Mouse (Mus musculus): Measurements from ENCODE around the gene Gm2115.

DNA sequence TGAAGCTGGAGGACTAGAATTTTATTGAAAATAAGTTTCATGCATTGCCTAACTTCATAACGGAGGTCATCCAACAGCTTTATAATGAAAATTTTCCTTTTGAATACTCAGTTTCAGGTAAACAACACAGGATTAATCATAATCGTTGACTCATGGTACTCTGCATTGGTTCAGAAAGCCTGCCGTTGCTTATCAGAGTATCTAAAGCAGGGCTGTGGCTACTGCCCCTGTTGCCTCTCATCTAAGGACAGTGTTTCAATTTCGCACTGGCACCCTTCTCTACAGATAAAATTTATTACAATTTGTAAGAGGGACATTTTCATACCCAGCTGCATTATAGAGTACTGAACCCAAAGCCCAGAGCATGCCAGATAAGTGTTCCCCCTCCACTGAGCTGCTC lies 83.7 kb downstream of the Gm2115 start:
- TF ChIP-seq CTCF (IDR thresholded peaks at IDR 0.05) = no peak
- TF ChIP-seq EP300 (IDR thresholded peaks at IDR 0.05; ENCODE audit: insufficient read depth, low read depth, low read length) = no peak
- no peak for TF ChIP-seq POLR2A (IDR thresholded peaks at IDR 0.05; ENCODE audit: insufficient read depth, low read depth, low read length)
